Mouse (Mus musculus) left cerebral cortex, adult 2 months (tissue): ENCODE measurements around the gene March1. TPM values are rescaled to one million over a fixed set of nuclear protein-coding genes. Genes with fewer than 3 reads are reported as not detected.

Experiments
- DNase-seq, 2 experiments: peaks; one replicate each; pipeline ENCODE4 v3.0.0; 2021 to 2022; ENCODE audit warnings: low spot score in 2 of 2, mixed read lengths in 1 of 2; ENCODE audit errors: extremely low spot score in 1 of 2
- H3K27ac ChIP-seq: fragments of 200-600 bp; 2 replicates; pipeline ENCODE4 v1.8.1; 2022
- H3K4me3 ChIP-seq: fragments of 200-600 bp; 2 replicates; pipeline ENCODE4 v1.8.1; 2022
- CTCF ChIP-seq: fragments of 200-600 bp; IDR thresholded peaks from 2 replicates; pipeline ENCODE4 v1.8.1; 2022; ENCODE audit warnings: antibody characterized with exemption, mild to moderate bottlenecking, moderate library complexity
- intact Hi-C: fragments of 180-260 bp; cut with DNase I; formaldehyde crosslinking; loops from one replicate; pipeline ENCODE4 v1.15.1; 2025
- long read RNA-seq, 2 experiments: library from polyadenylated mRNA; stranded (forward); transcript quantifications; one replicate each; pipeline ENCODE4 v2.0.0; 2021; ENCODE audit warnings: borderline mapping rate in 2 of 2
- total RNA-seq, 2 experiments: library from RNA; stranded (reverse); gene quantifications; 2 replicates each; pipeline ENCODE4 v1.2.3; 2021

March1 gene
- total RNA-seq: 10 to 100 TPM; 37.0 to 41.5 TPM
- long read RNA-seq, experiment 1, partial matches to known transcripts: 9 of 12 reads
- long read RNA-seq, experiment 1, other reads (novel, unspliced or antisense): 2 of 12 reads
- long read RNA-seq, experiment 2, full-length matches to known transcripts: 3 of 18 reads
- long read RNA-seq, experiment 2, partial matches to known transcripts: 8 of 18 reads
- long read RNA-seq, experiment 2, other reads (novel, unspliced or antisense): 7 of 18 reads

GRCm38 (mm10) chr8:65617871-65618751, at the start of gene March1:
Gene March1 (plus strand): TSS chr8:65617900.
- intact Hi-C loops: loop anchor here (5.0 to 10.0 kb wide), 2 partner anchors 456 to 827 kb away; no protein-coding TSS in a partner anchor
- Histone ChIP-seq H3K27ac (peak within 1 kb of the TSS; percentile 89), H3K4me3 (peak within 1 kb of the TSS; percentile 65)
- no peak for TF ChIP-seq CTCF
- DNase-seq: peak; percentile 70 to 74

DNA sequence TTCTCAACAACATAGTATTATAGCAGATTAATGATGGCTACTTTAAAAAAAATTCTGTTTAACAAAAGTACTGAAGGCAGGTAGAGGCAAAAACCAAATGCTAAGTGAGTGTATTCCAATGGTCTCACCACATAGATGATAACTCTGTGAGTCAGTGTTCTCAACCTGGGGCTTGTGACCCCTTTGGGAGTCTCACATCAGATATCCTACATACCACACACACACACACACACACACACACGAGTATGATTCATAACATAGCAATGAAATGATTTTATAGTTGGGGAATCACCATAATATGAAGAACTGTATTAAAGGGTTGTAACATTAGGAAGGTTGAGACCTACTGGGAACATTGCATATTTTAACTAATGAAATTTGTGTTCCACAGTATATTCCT, 30.8 kb upstream of the March1 start:
- DNase-seq: no peak
- Histone ChIP-seq H3K4me3 (no peak overlapping the region), H3K27ac (no peak overlapping the region)
- intact Hi-C loops: no loop called here
- no peak for TF ChIP-seq CTCF

DNA sequence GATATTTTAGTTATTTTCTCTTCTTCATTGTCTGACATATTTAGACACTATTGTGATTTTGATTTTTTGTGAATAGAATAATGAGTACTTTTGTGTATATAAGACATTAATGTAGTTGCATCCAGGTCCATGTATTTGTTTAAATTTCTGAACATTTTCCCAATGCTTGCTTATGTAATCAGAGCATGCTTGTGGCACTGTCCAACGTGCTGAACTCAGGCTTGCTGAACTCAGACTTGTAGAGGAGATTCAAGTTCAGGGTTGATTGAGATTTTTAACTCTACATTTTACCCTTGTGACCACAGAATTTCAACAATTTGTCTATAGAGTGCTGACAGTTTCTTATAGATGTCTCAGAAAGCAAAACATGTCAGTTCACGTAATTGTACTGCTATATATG, 14.5 kb upstream of the March1 start:
- intact Hi-C loops: no loop called here
- no peak for TF ChIP-seq CTCF

GRCm38 (mm10) chr8:65609509-65609908, 8.2 kb upstream of the March1 start:
- TF ChIP-seq CTCF: no peak
- no peak overlapping the region for H3K4me3 ChIP-seq
- no peak overlapping the region for H3K27ac ChIP-seq
- no peak for DNase-seq
- intact Hi-C loops: no loop called here

More for the DNA sequence above, 14.5 kb upstream of the March1 start:
- H3K4me3 ChIP-seq: no peak overlapping the region
- DNase-seq: no peak
- H3K27ac ChIP-seq: no peak overlapping the region

DNA sequence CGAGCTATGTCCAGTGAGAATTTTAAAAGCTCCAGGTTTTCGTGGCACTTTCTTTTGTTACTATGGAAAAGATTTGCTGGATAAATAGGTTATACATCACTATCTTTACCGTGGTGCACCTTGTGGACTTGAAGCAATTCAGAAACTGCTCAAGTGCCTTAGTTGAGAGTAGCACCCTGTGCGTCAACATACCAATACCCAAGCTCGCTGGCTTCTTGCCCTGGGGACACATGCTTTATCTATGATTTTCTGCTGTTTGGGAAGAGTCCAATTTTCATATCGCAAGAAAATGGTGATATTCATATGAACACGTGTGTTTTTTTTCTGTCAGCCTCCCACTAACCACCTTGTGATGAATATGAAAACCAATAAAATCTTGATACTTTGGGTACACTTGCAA, 1.3 kb downstream of the March1 start:
- DNase-seq: no peak
- peak overlapping the region; percentile 89 for H3K27ac ChIP-seq
- TF ChIP-seq CTCF: no peak
- H3K4me3 ChIP-seq: peak overlapping the region; percentile 65
- intact Hi-C loops: loop anchor here (5.0 to 10.0 kb wide), 2 partner anchors 457 to 826 kb away; no protein-coding TSS in a partner anchor

- intact Hi-C loops: no loop called here
- no peak for TF ChIP-seq CTCF
- Histone ChIP-seq H3K27ac (peak overlapping the region; percentile 34), H3K4me3 (no peak overlapping the region)
- no peak for DNase-seq
Measured at GRCm38 (mm10) chr8:65644931-65645330, 27.2 kb downstream of the March1 start.

DNA sequence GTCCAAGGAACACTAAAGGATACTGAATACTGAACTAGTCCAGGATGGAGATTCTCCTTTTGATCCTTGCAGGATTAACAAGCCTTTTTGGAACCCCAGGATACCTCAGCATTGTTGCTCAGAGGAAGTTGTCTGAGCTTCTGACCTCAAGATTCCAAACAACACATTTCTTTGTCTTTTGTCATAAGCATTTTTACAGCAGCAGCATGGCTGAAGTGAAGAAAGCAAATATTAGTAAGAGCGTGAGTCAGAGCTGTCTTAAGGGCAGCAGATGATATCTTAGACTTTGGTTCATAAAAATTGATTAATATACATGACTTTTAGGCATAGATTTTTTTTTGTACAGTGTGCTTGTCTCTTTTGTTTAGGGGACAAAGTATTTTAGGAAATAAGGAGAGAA, 27.8 kb downstream of the March1 start:
- Histone ChIP-seq H3K4me3 (no peak overlapping the region), H3K27ac (peak overlapping the region; percentile 34)
- no peak for DNase-seq
- TF ChIP-seq CTCF: no peak
- intact Hi-C loops: no loop called here

DNA sequence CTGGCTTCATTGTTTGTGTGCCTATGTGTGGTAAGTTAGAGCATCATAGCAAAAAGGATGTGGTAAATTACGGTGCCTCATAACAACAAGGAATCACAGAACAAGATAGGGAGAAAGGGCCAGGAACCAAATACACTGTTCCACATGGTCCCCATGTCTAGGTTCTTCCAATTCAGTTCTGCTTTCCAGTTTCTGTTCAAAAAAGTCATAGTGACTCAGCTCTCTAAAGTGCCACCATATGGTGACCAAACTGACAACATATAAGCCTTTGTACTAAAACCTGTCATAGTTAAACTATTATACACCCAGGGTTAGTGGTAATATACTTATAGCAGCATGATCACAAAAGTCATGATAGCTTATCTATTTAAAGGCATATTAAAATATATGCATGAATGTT, 28.2 kb downstream of the March1 start:
- intact Hi-C loops: no loop called here
- no peak overlapping the region for H3K4me3 ChIP-seq
- no peak for DNase-seq
- no peak overlapping the region; the same call in 1 of the 2 replicates for H3K27ac ChIP-seq
- TF ChIP-seq CTCF: no peak

DNA sequence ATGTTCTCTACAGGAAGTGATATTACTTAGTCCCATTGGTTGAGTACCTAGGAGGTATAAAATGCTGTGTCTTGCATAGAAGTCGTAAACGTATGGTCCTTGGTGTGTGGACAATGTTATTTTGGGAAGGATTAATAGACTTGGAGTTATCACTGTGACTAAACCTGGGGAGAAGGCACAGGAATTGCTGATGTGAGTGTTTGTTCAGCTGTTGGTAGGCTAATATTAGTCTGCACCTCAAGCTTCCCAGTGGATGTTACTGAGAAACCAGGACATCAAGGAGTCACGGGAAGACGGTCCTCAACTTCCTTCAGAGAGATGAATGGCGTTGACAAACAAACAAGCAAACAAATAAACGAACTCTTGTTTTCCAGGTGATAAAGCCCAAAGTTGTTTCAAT, 38.2 kb downstream of the March1 start:
- Histone ChIP-seq H3K27ac (0 out of 2 replicates have a peak overlapping the region, but pooled peaks have one; percentile 5), H3K4me3 (no peak overlapping the region)
- DNase-seq: no peak
- no peak for TF ChIP-seq CTCF
- intact Hi-C loops: no loop called here

DNA sequence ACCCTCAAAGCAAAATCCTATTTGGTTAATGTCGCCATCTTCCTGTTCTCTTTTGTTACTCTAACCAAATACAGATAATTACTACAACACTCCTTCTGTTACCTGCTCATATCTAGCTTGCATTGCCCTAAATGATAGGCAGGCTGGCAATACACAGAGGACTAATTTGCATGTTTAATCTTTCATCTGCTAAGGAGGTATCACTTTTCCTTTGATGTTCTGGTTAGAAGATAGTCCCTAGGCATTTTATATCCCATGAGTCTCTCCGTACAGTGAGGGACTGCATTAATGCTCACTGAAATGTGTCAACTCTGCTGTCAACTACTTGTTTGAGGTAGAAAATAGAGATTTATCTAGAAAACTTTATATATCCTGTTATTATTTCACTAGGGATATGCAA, 44.2 kb downstream of the March1 start:
- H3K4me3 ChIP-seq: no peak overlapping the region
- no peak for TF ChIP-seq CTCF
- DNase-seq: no peak
- no peak overlapping the region for H3K27ac ChIP-seq
- intact Hi-C loops: no loop called here

GRCm38 (mm10) chr8:65665786-65666185, 48.1 kb downstream of the March1 start:
- H3K4me3 ChIP-seq: no peak overlapping the region
- no peak for DNase-seq

GRCm38 (mm10) chr8:65743066-65743465, 125.4 kb downstream of the March1 start:
- no peak overlapping the region for H3K27ac ChIP-seq
- TF ChIP-seq CTCF: no peak
- no peak for DNase-seq
- intact Hi-C loops: no loop called here
- H3K4me3 ChIP-seq: no peak overlapping the region

More at GRCm38 (mm10) chr8:65665786-65666185, 48.1 kb downstream of the March1 start:
- no peak overlapping the region for H3K27ac ChIP-seq
- no peak for TF ChIP-seq CTCF
- intact Hi-C loops: no loop called here
